Mouse (Mus musculus): ENCODE results near the gene Aoc2.
"Not testable (repeated sequence)": the region's sequence is repeated elsewhere in the genome, so short reads cannot be mapped to it uniquely, and the experiment has no call there.

Gene Aoc2

DNA sequence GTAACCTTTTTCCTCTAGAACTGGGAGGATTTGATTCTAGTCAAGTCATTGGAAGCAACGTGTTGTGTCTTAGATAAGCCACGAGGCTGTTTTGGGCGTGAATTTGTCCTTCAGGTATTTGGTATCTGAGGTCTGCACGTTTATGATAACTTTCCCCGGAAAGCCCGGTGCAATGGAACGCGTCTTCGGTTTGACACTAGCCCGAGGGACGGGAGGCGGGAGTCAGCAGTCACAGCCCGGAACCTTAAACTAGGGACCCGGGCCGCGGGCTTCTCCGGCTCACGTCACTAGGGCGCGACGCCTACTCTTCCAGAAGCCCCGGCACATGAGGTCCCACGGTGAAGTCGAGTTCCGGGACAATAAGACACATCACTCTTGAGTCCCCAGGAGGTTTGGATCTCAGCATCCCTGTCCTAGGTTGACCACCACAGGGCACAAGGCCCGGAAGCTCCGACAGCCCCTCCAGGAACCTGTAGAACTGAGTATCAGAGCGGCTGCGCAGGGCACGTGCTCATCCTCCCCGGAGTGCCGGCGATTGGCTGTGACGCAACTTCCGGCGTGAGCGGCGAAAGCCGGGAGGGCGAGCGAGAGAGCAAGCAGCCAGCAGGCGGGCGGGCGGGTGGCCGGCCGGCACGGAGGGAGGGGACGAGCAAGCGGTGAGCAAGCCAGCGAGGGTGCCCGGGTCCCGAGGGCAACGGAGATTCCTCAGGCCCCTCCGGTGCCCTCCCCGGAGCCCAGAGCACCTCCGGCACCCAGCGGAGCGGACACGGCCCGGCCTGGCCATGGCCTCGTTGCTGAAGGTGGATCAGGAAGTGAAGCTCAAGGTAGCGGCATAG, 9.0 kb upstream of the Aoc2 start, which contains the start of gene Psme3:
Psme3 (plus strand) TSS at position 549 of the 836 bp plus-strand sequence.
- DNase-seq (ENCODE audit: low read depth, low spot score): peak; percentile 86

GRCm38 (mm10) chr11:101316501-101316917, 8.4 kb upstream of the Aoc2 start:
- no peak for DNase-seq (ENCODE audit: low read depth, low spot score)

DNA sequence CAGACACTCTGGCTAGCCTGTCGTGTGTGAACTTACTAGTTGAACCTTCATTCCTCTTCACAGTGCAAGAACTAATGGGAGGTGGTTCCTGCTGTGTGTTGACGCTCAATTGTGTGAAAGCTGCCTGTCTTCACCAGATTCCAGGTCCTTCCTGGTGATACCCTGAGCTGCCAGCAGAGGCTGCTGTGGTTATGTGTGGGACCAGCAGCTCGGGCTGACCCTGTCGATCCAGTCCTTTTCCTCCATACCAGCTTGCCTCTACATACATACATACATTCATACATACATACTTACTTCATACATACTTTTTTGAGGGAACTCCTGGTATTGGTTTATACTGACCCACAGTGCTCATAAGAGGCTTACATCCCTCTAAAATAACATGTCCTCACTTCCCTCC, 1.3 kb upstream of the Aoc2 start:
- no peak for DNase-seq (ENCODE audit: low read depth, low spot score)

DNA sequence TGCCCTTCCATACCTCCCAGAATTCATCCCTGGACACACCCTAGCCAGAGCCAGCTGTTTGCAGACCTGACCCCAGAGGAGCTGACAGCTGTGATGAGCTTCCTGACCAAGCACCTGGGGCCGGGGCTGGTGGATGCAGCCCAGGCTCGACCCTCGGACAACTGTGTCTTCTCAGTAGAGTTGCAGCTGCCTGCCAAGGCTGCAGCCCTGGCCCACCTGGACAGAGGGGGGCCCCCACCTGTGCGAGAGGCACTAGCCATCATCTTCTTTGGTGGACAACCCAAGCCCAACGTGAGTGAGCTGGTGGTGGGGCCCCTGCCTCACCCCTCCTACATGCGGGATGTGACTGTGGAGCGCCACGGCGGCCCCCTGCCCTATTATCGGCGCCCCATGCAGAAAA, 338 bp downstream of the Aoc2 start:
- not testable (repeated sequence) for DNase-seq (ENCODE audit: low read depth, low spot score)

DNA sequence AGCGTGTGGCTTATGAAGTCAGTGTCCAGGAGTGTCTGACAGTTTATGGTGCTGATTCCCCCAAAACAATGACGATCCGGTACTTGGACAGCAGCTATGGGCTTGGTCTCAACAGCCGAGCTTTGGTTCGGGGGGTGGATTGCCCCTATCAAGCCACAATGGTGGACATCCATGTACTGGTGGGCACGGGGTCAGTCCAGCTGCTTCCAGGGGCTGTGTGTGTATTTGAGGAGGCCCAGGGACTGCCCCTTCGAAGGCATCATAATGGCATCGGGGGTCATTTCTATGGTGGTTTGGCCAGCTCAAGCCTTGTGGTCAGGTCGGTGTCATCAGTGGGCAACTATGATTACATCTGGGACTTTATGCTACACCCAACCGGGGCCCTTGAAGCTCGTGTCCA, 1.3 kb downstream of the Aoc2 start:
- no peak for DNase-seq (ENCODE audit: low read depth, low spot score)

DNA sequence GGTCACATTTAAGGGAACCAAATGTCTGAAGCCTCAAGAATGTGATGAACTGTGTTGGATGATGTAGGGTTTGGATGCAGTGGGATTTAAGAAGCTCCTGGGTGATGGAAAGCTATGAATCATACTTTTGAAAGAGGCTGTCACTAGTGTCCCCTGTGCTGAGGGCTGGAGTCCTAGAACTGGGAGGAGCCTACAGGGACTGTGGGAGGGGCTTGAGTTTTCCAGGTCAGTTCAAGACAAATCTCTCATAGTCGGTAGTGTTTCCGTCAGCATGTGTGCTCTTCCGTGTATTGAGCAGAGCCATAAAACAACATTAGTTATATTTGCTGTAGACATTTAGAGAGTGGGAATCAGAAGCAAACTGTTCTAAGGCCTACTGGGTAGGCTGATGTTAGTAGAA, 2.4 kb downstream of the Aoc2 start:
- DNase-seq (ENCODE audit: low read depth, low spot score): no peak

DNA sequence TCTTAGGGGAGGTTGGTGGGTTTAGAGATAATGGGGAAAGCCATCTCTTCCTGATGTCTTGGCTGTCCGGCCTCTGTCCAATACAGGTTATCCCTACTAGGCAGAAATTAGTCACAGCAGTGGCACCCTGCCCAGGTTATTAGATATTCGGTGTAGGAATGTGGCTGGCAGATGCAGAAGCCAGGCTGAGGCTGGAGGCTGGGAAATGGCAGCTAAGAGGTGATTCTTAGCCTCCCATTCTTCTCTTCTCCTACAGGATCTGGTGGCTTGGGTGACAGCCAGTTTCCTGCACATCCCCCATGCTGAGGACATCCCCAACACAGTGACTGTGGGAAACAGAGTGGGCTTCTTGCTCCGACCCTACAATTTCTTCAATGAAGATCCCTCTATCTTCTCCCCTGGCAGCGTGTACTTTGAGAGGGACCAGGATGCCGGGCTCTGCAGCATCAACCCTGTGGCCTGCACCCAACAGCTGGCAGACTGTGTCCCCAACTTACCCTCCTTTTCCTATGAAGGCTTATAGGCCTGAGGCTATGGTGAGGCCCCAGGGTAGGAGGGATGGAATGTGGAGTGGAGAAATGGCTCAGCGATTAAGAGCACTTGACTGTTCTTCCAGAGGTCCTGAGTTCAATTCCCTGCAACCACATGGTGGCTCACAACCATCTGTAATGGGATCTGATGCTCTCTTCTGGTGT, 4.2 kb downstream of the Aoc2 start:
- no peak for DNase-seq (ENCODE audit: low read depth, low spot score)

GRCm38 (mm10) chr11:101330371-101330924, 5.6 kb downstream of the Aoc2 start, which contains the start of gene Aoc3:
Aoc3 (plus strand) TSS chr11:101330605.
- no peak for DNase-seq (ENCODE audit: low read depth, low spot score)

GRCm38 (mm10) chr11:101330961-101331360, 6.1 kb downstream of the Aoc2 start:
- not testable (repeated sequence) for DNase-seq (ENCODE audit: low read depth, low spot score)

GRCm38 (mm10) chr11:101332537-101332936, 7.7 kb downstream of the Aoc2 start:
- DNase-seq (ENCODE audit: low read depth, low spot score): no peak

DNA sequence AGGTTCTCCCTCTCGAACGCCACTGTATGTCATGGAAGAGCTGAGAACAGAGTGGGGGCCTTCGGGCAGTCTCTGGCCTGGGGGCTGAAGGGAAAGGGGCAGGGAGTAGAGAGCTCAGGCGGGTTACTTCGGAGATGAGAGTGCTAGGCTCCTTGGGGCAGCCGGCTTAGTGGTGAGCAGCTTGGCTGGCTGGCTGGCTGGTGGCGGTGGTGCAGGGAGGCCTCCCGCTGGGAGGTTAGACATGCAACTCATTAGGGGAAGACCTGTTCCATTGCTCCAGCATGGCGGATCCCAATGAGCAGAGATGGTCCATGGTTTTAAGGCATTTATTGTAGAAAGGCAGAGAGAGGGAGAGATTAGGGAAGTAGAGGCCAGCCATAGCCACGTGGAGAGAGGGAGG, 9.2 kb downstream of the Aoc2 start:
- no peak for DNase-seq (ENCODE audit: low read depth, low spot score)

- no peak for DNase-seq (ENCODE audit: low read depth, low spot score)
Observed at GRCm38 (mm10) chr11:101334516-101334915, 9.7 kb downstream of the Aoc2 start.

- DNase-seq (ENCODE audit: low read depth, low spot score): no peak
Observed at GRCm38 (mm10) chr11:101335685-101336084, 10.8 kb downstream of the Aoc2 start.

GRCm38 (mm10) chr11:101338123-101338760, 13.4 kb downstream of the Aoc2 start:
- DNase-seq (ENCODE audit: low read depth, low spot score): no peak

- no peak for DNase-seq (ENCODE audit: low read depth, low spot score)
Observed at GRCm38 (mm10) chr11:101347083-101347775, 22.4 kb downstream of the Aoc2 start.

DNA sequence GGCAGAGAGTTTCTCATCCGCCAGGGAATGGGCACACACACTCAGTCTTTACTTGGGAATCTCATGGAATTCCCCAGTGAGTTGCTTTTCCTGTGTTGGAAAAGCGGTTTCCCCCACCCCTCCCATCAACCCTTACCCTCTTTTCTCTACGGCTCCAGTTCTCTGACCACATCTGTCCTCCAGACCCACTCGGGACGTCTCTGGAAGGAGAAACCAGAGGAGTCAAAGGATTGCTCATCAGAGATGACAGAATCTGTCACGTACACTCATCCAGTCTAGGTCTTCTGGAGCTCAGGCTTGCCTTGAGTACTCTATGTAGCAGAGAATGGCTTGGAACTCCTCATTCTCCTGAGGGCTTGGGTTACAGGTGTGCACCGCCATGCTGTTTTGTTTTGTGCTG, 23.9 kb downstream of the Aoc2 start:
- DNase-seq (ENCODE audit: low read depth, low spot score): no peak

DNA sequence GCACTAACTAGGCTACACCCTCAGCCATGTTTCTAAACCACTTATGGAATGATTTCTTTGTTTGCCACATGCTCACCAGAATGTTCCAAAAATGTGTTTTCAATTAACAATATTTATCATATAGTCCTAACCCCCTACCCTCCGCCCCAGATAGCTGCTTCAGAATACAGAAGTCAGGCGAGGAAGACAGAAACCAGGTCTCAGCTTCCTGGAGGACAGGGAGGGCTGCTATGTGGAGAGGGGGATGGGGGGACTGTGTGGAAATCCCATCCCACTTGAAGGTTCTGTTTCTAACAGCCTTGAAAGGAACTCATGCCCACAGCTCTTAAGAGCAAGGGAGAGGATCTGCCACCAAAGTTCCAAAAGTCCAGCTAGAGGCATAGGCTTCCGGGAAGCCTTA, 24.4 kb downstream of the Aoc2 start:
- no peak for DNase-seq (ENCODE audit: low read depth, low spot score)

DNA sequence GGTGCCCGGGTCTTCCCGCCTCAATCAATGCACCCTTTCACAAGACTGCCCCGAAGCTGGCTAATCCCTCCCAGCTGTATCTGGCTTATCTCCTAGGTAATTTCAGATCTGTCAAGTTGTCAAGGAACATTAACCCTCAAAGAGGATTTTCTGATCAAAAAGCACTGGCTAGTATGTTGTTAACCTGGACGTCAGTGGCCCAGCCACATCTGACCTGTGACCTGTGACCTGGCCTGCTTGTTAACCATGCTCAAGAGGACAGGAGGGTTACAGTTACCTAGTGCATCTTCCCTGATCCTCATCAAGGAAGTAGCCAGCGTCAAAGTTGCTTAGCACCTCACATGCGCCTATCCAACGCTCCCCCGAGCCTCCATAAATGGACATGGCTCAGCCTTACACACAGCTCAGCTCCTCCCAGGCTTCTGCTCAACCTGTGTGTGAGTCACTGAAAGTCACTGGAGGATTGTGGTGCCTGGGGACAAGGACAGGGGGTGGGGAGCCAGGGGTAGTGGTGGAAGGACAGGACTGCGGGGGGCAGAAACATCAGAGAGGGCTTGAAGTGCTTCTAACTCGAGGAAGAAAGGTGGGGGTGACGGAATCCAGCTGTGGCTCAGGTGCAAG, 26.3 kb downstream of the Aoc2 start:
- no peak for DNase-seq (ENCODE audit: low read depth, low spot score)

GRCm38 (mm10) chr11:101351721-101352111, 26.9 kb downstream of the Aoc2 start:
- no peak for DNase-seq (ENCODE audit: low read depth, low spot score)

DNA sequence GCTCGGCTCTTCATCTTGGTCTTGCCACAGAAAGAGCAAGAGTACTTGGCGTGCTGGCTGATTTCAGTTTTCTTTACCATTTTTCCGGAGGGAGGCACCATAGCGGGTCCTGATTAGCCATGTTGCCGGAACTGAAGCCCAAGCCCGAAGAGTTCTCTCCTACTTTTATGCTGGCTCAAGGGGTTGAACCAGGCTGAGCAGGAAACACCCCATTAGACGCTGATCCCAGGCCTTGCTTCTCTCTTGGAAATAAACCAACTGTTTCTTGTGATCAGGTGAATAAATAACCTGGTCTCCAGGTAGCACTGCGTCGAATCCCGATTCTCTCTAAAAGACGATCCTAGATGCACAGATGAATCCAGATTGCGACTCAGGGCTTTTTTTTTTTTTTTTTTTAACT, 28.6 kb downstream of the Aoc2 start:
- DNase-seq (ENCODE audit: low read depth, low spot score): no peak

DNA sequence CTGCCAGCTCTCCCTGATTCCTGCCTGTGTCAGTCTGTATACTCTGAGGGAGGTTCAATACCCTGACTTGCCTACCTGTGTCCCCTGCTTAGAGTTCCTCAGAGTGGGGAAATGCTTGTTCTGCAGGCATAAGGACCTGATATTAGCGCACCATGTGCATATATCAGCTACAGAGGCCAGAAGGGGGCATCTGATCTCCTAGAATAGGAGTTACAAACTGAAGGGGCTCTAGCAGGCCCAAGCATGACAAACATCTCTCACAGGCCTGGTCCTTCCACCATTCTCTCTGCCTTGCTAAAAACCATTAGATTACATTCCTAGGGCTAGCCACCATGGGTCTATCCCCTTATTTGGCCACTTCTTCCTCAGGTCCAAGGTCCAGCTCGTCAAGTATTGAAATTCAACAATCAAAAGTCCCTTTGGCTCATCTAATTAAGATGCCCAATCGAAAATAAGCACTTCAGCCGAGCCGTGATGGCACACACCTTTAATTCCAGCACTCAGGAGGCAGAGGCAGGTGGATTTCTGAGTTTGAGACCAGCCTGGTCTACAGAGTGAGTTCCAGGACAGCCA, 29.7 kb downstream of the Aoc2 start:
- no peak for DNase-seq (ENCODE audit: low read depth, low spot score)

Measured in brain, embryonic 18.5 days (tissue).